Mouse (Mus musculus): ENCODE results near the gene Efnb2.
A peak's percentile ranks its signal among the peaks of the same experiment; 100 is the strongest.

Gene Efnb2

DNA sequence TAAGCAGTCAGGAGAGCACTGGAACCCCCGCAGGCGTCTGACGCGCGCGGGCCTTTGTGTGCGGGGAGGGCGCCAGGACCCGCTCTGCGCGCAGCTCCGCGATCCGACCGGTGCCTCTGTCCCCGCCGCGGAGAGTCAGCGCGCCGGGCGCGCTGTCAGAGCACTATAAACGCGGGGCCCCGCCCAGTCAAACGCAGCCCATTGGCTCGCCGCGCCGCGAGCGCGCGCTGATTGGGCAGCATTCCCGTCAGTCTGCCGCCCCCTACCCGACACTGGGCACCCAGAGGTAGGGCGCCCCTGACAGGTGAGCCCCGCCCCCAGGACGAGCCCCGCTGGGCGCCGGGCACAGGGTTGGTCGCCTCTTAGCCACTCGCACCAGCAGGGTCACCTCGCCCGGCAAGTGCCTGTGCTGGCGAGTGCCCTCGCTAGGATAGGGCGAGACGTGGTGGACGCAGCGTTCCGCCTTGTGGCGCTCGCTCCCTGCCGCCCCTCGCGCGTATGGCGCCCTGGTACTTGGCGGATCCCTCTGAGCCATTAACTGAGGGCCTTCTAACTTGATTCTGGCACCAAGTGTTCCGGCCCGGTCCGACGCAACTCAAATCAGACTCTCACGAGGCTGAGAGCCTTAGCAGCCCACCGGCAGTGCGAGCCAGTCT, at the start of gene Efnb2:
Gene Efnb2 (minus strand): TSS at position 140 of the 656 bp plus-strand sequence.
- DNase-seq (ENCODE audit: low spot score in 2 of 2) = peak; percentile 93 to 98

GRCm38 (mm10) chr8:8704813-8705212, 43.8 kb upstream of the Efnb2 start:
- no peak for DNase-seq (ENCODE audit: low spot score in 2 of 2)

DNA sequence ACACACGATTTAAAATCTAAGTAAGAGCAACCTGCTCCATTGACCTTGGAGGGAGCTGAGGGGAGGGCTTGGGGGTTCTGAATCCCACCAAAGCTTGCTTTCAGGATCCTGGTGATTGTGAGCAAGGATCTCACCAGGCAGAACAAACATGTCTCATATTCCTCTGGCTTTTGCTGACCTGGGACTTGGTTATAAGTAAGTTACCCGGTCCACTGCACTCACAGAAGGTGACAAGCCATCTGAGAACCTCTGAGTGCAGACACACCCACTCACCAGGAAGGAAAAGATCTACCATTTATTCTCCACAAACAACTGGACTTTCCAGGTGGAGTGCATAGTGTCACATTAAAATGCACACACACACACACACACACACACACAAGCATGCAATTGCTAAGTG, 42.6 kb upstream of the Efnb2 start:
- DNase-seq (ENCODE audit: low spot score in 2 of 2) = no peak

DNA sequence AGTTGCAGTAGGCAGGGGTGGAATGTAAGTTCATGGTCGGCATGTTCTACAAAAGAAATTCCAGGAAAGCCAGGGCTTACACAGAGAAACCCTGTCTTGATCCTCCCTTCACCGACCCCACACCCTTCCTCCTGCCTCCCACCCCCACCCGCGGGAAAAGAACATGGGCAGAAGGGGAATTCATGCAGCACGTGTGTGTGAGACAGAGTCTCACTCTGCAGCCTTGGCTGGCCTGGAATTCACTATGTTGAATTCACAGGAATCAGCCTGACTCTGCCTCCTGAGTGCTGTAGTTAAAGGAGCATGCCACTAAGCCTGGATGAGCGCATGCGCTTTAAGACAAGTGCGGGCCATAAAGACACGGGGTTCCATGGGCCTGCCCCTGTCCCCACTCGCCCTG, 39.8 kb upstream of the Efnb2 start:
- DNase-seq (ENCODE audit: low spot score in 2 of 2) = no peak

- DNase-seq (ENCODE audit: low spot score in 2 of 2) = no peak
Observed at GRCm38 (mm10) chr8:8700229-8700628, 39.2 kb upstream of the Efnb2 start.

- peak; percentile 88 to 94 for DNase-seq (ENCODE audit: low spot score in 2 of 2)
Observed at GRCm38 (mm10) chr8:8690146-8691092, 29.4 kb upstream of the Efnb2 start, which contains the start of gene Arglu1. Gene Arglu1 (minus strand): TSS chr8:8690521.

DNA sequence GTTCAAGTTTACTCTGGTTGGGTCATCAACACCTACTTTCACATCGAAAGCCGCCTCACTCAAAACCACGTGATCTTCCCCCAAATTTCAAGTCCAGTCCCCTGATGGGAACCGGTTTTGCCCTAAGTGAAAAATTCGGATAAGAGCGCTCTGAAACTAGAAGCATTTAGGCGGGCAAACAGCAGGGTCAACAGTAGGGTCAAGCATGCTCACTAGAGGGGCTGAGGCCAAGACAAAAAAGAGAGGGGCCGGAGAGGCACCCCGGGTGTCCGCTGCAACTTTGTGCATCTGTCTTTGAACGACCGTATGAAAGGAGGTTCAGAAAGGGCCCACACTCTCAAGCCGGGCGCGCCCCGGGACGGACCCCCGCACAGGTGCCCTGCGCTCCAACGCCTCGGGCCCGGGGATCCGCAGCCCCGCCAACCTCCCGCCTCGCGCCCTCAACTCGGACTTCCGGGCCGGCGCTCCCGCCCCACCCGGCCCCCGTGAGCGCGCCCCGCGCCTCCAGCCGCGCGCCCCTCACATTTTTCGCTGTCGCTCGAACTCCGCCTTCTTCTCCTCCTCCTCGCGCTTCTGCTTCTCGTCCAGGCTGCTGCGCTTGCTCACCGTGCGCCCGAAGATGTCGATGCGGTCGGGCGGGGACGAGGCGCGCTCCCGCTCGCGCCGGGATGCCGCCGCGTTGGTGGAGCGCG, 28.6 kb upstream of the Efnb2 start:
- peak; percentile 47 to 65 for DNase-seq (ENCODE audit: low spot score in 2 of 2)

DNA sequence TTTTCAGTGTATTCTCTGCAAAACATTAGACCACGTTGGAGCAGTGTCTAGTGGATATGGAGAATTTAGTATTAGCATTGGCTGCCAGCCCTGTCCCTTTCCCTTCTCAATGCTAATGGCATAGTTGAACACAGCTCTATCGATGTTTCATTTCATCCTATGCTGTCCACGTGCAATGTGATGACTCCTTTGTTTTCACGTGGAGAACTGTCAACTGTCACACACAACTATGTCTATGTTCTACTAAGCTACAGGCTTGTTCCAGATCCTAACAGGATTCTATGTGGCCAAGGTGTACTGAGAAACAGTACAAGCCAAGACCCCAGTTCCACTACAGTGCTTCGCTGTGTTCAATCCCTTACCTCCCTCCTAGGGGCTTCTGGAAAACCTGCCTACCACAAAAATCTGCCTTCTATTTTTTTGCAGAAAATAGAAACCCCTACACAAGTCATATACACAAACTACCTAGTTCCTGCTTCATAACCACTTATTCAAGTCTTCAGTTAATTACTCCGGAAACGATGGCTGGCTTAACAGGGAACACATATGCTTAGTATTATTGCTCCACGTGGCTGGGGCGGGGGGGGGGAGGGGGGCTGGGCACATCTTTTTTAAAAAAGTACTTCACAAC, 27.9 kb upstream of the Efnb2 start:
- DNase-seq (ENCODE audit: low spot score in 2 of 2) = no peak

DNA sequence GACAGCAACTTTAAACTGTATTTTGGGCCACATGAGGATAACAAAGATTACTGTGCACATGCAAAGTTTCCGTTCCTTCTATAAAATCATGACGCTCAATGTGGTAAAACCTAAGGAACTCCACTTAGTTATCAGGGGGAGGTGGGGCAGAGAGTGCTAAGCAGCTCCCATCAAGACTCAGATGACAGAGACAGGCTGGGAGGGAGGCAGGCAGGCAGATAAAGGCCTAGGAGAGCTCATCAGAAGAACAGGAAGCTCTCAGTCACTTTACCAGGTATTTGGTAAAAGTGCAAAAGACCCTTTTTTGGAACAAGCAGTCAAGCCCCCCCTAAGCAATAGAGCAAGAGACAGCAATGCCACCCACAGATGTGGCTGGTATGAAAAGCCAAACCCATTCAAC, 24.5 kb upstream of the Efnb2 start:
- no peak for DNase-seq (ENCODE audit: low spot score in 2 of 2)

DNA sequence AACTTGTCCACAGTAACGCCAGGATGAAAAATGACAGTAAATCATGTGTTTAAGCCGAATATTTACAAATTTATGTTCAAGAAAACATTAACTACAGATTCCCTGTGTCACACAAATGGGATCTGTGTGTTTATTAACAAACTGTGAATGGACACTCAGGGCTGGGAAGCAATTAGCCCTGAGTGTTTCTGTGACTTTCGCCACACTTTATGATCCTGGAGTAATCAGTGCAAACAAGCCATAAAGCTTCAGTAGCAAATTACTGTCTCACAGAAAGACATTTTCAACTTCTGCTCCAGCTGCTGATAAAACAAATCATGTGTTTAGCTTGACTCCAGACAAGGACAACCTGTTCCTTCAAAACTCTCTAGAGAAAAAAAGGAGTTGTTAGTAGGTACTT, 21.7 kb upstream of the Efnb2 start:
- no peak for DNase-seq (ENCODE audit: low spot score in 2 of 2)

- no peak for DNase-seq (ENCODE audit: low spot score in 2 of 2)
Observed at GRCm38 (mm10) chr8:8678236-8678635, 17.2 kb upstream of the Efnb2 start.

GRCm38 (mm10) chr8:8674864-8675263, 13.8 kb upstream of the Efnb2 start:
- no peak for DNase-seq (ENCODE audit: low spot score in 2 of 2)

GRCm38 (mm10) chr8:8661759-8662138, 707 bp upstream of the Efnb2 start:
- peak; percentile 80 to 93 for DNase-seq (ENCODE audit: low spot score in 2 of 2)

GRCm38 (mm10) chr8:8660307-8661098, 539 bp downstream of the Efnb2 start:
- DNase-seq (ENCODE audit: low spot score in 2 of 2) = peak in 1 of 2 experiments; percentile 25

- peak in 1 of 2 experiments; percentile 52 for DNase-seq (ENCODE audit: low spot score in 2 of 2)
Observed at GRCm38 (mm10) chr8:8659503-8660306, 1.3 kb downstream of the Efnb2 start.

GRCm38 (mm10) chr8:8658426-8659224, 2.4 kb downstream of the Efnb2 start:
- peak; percentile 75 to 83 for DNase-seq (ENCODE audit: low spot score in 2 of 2)

- no peak for DNase-seq (ENCODE audit: low spot score in 2 of 2)
Observed at GRCm38 (mm10) chr8:8657692-8658355, 3.2 kb downstream of the Efnb2 start.

GRCm38 (mm10) chr8:8656578-8657441, 4.2 kb downstream of the Efnb2 start:
- no peak for DNase-seq (ENCODE audit: low spot score in 2 of 2)

Data from frontal cortex, postnatal 14 days (tissue).